Mouse (Mus musculus) ES-CJ7 (cell line): Measurements from ENCODE around the gene Cartpt.
"Not testable (repeated sequence)": the region's sequence is repeated elsewhere in the genome, so short reads cannot be mapped to it uniquely, and the experiment has no call there.

ENCODE experiments used
- DNase-seq: peaks from one replicate; pipeline ENCODE4 v3.0.0; 2011; ENCODE audit warnings: low read depth, low spot score

The Cartpt gene

GRCm38 (mm10) chr13:99857336-99857735, 43.6 kb downstream of the Cartpt start:
- DNase-seq, result no peak

- no peak for DNase-seq
Observed at GRCm38 (mm10) chr13:99855229-99855628, 45.7 kb downstream of the Cartpt start.

- no peak for DNase-seq
Observed at GRCm38 (mm10) chr13:99853131-99853530, 47.8 kb downstream of the Cartpt start.

- not testable (repeated sequence) for DNase-seq
Observed at GRCm38 (mm10) chr13:99852416-99852815, 48.5 kb downstream of the Cartpt start.

DNA sequence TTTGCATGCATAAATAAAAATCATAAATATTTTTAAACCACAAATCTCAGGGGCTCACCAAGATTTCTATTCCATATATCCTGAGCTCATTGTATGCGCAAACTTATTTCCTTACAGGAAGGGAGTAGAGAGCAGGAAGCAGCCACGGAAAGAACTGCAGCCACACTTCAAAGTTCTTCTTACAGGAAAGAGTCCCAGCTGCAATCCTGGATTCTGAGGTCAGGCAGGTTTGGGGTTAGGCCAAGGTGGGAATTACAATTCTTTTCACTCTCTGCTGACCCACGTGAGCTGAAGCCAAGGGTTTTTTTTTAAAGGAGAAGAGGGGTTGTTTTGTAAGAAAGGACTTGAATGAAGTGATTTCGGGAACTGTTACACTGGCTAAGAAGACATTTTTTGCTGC, 49.9 kb downstream of the Cartpt start:
- no peak for DNase-seq

GRCm38 (mm10) chr13:99849597-99849996, 51.3 kb downstream of the Cartpt start:
- DNase-seq, result peak; percentile 74
